Mouse (Mus musculus) limb, embryonic 15.5 days (tissue): ENCODE measurements around the gene Krt7. TPM values are rescaled to one million over a fixed set of nuclear protein-coding genes. Genes with fewer than 3 reads are reported as not detected.

ENCODE experiments used
- ATAC-seq: fragments of 200-750 bp; cut with Nextera tagmentation; 2 replicates; pipeline ENCODE4 v1.8.0; 2017; ENCODE audit warnings: low read depth, moderate TSS enrichment; ENCODE audit not compliant: insufficient number of reproducible peaks, low FRiP score, low TSS enrichment
- H3K27ac ChIP-seq: fragments of 300-500 bp; sonication (generic); 2 replicates; pipeline ENCODE4 v1.5.1; 2015; ENCODE audit warnings: moderate library complexity, mild to moderate bottlenecking, inconsistent platforms
- H3K27me3 ChIP-seq: fragments of 300-500 bp; sonication (generic); 2 replicates; pipeline ENCODE4 v1.6.1; 2015; ENCODE audit warnings: inconsistent platforms
- H3K36me3 ChIP-seq: fragments of 300-500 bp; sonication (generic); 2 replicates; pipeline ENCODE4 v1.6.1; 2015; ENCODE audit warnings: inconsistent platforms
- H3K4me1 ChIP-seq: fragments of 300-500 bp; sonication (generic); 2 replicates; pipeline ENCODE4 v1.6.1; 2015; ENCODE audit warnings: inconsistent platforms
- H3K4me2 ChIP-seq: fragments of 300-500 bp; sonication (generic); 2 replicates; pipeline ENCODE4 v1.6.1; 2015; ENCODE audit warnings: mild to moderate bottlenecking, inconsistent platforms
- H3K4me3 ChIP-seq: fragments of 300-500 bp; sonication (generic); 2 replicates; pipeline ENCODE4 v1.5.1; 2015; ENCODE audit warnings: mild to moderate bottlenecking, inconsistent platforms
- H3K9ac ChIP-seq: fragments of 300-500 bp; sonication (generic); 2 replicates; pipeline ENCODE4 v1.6.1; 2015; ENCODE audit warnings: inconsistent platforms
- H3K9me3 ChIP-seq: fragments of 300-500 bp; sonication (generic); 2 replicates; pipeline ENCODE4 v1.6.1; 2016; ENCODE audit warnings: inconsistent platforms
- WGBS: fragments of 180-500 bp; shearing (Covaris S2); methylation state at CpG from one replicate; pipeline ENCODE4 v1.1.7; 2015; 5-methylcytosine and 5-hydroxymethylcytosine counted together
- polyA plus RNA-seq: library from polyadenylated mRNA; unstranded; fragments of >200 nt; fragmentation: Nextera tagmentation; extraction: Ambion mirVana; gene quantifications from 2 replicates; pipeline ENCODE4 v1.2.1, GENCODE M21; 2015

The Krt7 gene
- polyA plus RNA-seq, 1 experiment from 2014 or later, result 162 TPM

DNA sequence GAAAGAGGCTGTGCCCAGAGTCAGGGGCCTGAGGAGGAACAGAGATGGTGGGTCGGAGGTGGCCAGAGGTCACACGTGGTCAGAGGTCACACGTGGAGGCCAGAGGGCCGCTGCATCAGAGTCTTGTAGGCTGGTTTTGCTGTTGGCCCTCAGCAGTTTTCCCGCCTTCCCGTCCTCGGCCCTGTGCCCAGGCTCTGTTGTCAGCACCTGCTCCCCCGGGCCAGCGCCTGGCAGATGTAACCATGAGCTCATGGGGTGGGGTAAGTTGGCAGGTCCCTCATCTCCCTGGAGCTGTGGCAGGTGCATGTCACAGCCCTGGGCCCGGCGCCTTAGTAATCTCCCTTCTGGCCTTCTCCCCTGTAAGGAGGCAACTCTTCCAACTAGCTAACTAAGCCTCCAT is 28.0 kb upstream of the Krt7 start:
- whole genome bisulfite sequencing, result 74% methylated on average over 11 of the region's 11 CpGs
- Histone ChIP-seq H3K4me1 (no peaks in the 10 kb centered on the region), H3K4me2 (no peak overlapping the region), H3K27me3 (no peaks in the 10 kb centered on the region), H3K9me3 (no peaks in the 10 kb centered on the region), H3K36me3 (no peaks in the 10 kb centered on the region), H3K9ac (no peak overlapping the region), H3K27ac (no peak overlapping the region), H3K4me3 (no peak overlapping the region)
- ATAC-seq, result no peak

DNA sequence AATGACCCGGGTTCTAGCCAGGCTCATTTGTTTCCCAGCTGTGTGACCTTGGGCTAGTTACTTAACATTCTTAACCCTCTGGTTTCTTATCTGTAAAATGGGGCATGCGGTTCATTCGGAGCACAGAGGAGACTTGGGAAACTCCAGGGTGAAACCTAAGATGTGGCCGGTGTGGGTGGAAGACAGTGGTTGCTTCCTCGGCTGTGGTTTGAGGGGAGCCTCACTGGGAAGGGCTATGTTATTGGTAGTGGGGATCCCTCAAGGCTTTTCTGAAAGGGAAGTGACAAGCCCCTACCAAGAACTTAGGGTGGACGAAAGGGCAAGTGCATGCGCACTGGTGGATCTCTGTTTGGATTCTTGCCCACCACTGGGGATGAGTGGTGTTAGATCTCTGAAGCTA is 26.2 kb upstream of the Krt7 start:
- Histone ChIP-seq H3K36me3 (no peaks in the 10 kb centered on the region), H3K27me3 (no peaks in the 10 kb centered on the region), H3K4me3 (no peak overlapping the region), H3K4me1 (peaks cover 7% of the 10 kb centered on the region), H3K9me3 (no peaks in the 10 kb centered on the region), H3K27ac (no peak overlapping the region), H3K4me2 (no peak overlapping the region), H3K9ac (no peak overlapping the region)
- WGBS, result 71% methylated on average over 7 of the region's 7 CpGs
- ATAC-seq, result no peak

DNA sequence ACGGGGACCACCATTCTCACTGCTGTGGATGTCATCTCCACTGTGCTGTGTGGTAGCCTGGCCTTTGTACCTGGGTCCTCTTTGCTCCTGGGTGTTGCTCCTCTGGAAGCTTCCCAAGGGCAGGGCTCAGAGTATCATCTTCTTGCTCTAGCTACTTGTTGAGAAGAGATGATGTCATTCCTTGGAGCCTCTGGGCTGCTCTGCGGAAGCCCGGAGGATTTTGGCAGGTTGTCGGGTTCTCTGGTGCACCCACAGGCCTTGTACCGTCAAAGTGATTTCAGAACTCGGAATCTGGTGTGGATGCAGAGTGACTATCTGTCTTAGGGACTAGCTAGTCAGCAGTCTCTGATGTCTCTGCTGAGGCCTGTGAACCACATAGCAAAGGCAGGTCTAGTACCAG is 25.8 kb upstream of the Krt7 start:
- no peak for ATAC-seq
- WGBS, result 75% methylated on average over 6 of the region's 6 CpGs
- no peak overlapping the region for H3K9ac ChIP-seq

DNA sequence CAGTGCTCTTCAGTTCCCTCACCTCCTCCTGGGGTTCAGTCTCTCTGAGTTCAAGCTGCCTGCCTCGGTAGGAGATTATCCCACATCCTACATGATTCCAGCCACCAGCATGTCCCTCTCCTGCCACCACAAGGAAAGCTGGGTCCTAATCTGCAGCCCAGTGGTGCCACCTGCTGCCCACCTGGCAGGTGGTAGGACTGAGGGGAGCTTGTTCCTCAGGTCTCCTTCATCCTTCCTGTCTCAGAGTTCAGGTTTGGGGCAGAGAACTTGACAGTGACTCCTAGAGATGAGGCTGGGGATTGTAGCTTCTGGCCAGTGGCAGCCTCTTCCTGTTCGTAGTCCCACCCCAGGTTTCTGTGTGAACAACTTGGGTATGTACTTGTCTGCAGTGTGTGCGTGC is 23.7 kb upstream of the Krt7 start:
- Histone ChIP-seq H3K4me2 (no peak overlapping the region), H3K9ac (no peak overlapping the region), H3K27ac (no peak overlapping the region), H3K36me3 (no peaks in the 10 kb centered on the region), H3K4me1 (peaks cover 7% of the 10 kb centered on the region), H3K4me3 (no peak overlapping the region), H3K9me3 (no peaks in the 10 kb centered on the region), H3K27me3 (no peaks in the 10 kb centered on the region)
- WGBS, result 62% methylated on average over 3 of the region's 3 CpGs
- ATAC-seq, result no peak

More for the DNA sequence above, 25.8 kb upstream of the Krt7 start:
- Histone ChIP-seq H3K27me3 (no peaks in the 10 kb centered on the region), H3K4me2 (no peak overlapping the region), H3K9me3 (no peaks in the 10 kb centered on the region), H3K27ac (no peak overlapping the region), H3K4me1 (peaks cover 7% of the 10 kb centered on the region), H3K4me3 (no peak overlapping the region), H3K36me3 (no peaks in the 10 kb centered on the region)

DNA sequence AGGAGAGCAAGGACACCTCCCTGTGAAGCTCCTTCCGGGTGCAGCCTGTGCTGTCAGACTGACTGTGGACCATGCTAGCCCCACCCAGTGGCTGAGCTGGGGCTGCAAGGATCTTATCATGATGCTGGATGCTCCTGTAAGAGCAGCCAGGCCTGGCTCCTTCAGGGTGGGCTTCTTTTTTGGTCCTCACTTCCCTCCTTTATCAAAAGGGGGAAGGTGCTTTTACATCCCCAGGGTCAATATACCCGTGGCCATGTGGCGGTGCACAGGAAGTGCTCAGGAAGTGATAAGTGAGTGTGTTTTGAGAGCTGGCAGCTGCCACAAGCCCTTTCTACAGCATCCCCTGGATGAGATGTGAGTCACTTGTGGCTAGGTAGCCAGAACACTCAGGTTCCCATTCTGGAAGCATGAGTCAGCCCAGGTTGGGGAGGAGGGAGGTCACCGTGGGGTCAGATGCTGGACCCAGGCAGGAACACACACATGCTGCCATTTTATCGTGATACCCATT is 22.8 kb upstream of the Krt7 start:
- Histone ChIP-seq H3K4me2 (no peak overlapping the region), H3K9me3 (no peaks in the 10 kb centered on the region), H3K4me3 (no peak overlapping the region), H3K9ac (no peak overlapping the region), H3K27ac (no peak overlapping the region), H3K27me3 (no peaks in the 10 kb centered on the region), H3K4me1 (peaks cover 7% of the 10 kb centered on the region), H3K36me3 (no peaks in the 10 kb centered on the region)
- no peak for ATAC-seq
- WGBS, result 40% methylated on average over 5 of the region's 5 CpGs

DNA sequence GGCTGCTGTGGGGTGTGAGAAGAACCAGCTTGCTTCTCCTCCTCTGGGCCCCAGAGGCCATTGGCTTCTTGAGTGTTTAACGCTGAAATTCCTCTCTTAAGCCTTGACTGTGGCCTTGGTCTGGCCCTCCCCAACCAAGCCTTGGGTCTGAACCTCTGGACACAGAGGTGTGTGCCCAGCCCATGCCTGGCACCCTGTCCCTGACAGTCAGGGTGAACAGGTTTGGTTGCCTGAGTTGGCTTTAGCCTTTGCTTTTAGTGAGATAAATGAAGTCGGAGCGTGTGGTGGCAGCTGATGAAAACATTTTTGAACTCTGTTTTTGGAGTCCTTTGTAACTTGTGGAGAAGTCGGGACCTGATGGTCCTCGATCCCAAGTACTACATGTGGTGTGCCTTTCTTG is 20.6 kb upstream of the Krt7 start:
- Histone ChIP-seq H3K9me3 (no peaks in the 10 kb centered on the region), H3K4me1 (peaks cover 13% of the 10 kb centered on the region), H3K4me2 (no peak overlapping the region), H3K9ac (no peak overlapping the region), H3K36me3 (no peaks in the 10 kb centered on the region), H3K27ac (no peak overlapping the region), H3K27me3 (no peaks in the 10 kb centered on the region), H3K4me3 (no peak overlapping the region)
- ATAC-seq, result no peak
- 84% methylated on average over 5 of the region's 5 CpGs for WGBS

DNA sequence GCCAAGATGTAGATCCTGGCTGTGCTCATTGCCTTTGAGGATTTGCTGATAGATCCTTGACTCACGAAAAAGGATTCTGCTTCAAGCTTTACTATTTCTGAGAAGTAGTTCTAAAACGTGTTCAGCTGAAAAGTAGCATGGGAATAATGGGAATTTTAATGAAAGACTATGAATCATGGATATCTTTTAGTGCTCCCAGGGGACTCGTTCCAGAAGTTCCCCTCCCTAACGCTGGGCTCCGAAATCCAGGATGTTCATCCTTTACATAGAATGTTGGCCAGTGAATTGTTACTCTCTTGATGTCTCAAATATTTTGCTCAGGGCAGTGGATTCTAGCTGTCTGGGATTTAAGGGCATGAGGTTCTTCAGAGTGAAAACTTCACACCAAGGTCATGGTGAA is 18.6 kb upstream of the Krt7 start:
- H3K9me3 ChIP-seq, result no peaks in the 10 kb centered on the region
- H3K4me2 ChIP-seq, result no peak overlapping the region
- H3K27me3 ChIP-seq, result no peaks in the 10 kb centered on the region
- peaks cover 23% of the 10 kb centered on the region for H3K4me1 ChIP-seq
- H3K4me3 ChIP-seq, result no peak overlapping the region
- 62% methylated on average over 5 of the region's 5 CpGs for WGBS
- no peak overlapping the region for H3K27ac ChIP-seq
- ATAC-seq, result no peak
- no peaks in the 10 kb centered on the region for H3K36me3 ChIP-seq
- no peak overlapping the region for H3K9ac ChIP-seq

DNA sequence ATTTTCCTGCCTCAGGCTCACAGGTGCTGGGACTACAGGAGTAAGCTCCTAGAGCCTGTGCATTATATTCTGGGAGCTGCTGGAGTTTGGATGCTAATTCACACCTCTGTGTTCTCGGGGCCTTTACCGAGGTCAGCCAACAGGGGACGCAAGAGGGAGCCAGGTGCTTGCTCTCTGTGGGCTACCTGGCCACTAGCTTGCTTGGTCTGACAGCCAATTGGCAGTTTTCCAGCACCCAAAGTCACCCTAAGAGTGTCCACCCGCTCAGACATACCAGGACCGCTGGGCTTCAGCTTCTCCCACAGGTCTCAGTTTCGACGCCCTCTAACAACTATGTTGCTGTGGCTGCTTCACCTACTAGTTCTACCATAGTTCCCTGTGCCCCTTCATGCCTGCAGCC is 15.9 kb upstream of the Krt7 start:
- Histone ChIP-seq H3K27ac (no peak overlapping the region), H3K9ac (no peak overlapping the region), H3K4me1 (peaks cover 16% of the 10 kb centered on the region; the same call in 1 of the 2 replicates), H3K4me2 (no peak overlapping the region), H3K27me3 (no peaks in the 10 kb centered on the region), H3K36me3 (no peaks in the 10 kb centered on the region), H3K4me3 (no peak overlapping the region), H3K9me3 (no peaks in the 10 kb centered on the region)
- 62% methylated on average over 7 of the region's 7 CpGs for WGBS
- no peak for ATAC-seq

DNA sequence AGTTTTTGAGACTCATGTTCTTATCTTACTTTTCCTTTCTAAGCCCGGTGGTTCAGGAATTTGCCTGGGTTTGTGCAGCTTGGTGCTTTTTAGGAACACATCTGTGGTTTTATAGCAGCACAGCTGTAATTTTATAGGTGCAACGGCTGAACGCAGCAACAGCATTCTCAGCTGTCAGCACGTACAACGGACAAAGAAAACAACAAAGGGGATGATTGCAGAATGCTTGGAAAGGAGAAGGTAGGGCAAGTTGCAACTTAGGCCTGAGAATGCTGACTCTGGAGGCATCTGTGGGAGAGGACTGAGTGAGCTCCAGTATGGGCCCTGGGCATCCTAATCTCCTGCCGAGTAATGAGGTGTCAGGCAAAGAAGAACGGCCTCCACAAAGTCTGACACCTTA is 14.4 kb upstream of the Krt7 start:
- Histone ChIP-seq H3K4me1 (peaks cover 16% of the 10 kb centered on the region; the same call in 1 of the 2 replicates), H3K4me2 (no peak overlapping the region), H3K9ac (no peak overlapping the region), H3K27ac (peak overlapping the region; percentile 47; the same call in 1 of the 2 replicates), H3K27me3 (no peaks in the 10 kb centered on the region), H3K9me3 (no peaks in the 10 kb centered on the region), H3K36me3 (no peaks in the 10 kb centered on the region), H3K4me3 (no peak overlapping the region)
- no peak for ATAC-seq
- WGBS, result 5% methylated on average over 7 of the region's 7 CpGs

DNA sequence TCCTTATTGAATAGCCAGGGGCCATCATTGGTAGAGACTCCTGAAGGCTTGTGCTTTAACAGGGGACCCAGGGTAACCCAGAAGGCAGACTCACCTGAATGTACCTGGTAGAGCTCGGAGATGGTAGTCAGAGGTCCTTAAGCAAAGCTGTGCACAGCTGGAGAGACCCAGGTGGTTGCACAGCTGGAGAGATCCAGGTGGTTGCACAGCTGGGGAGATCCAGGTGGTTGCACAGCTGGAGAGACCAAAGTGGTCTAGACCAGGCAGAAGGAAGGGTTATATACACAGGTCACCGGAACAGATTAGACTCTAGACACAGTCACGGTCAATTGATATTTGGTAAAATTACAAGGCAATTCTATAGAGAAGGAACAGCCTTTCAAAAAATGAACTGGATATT is 13.9 kb upstream of the Krt7 start:
- H3K4me2 ChIP-seq, result no peak overlapping the region

DNA sequence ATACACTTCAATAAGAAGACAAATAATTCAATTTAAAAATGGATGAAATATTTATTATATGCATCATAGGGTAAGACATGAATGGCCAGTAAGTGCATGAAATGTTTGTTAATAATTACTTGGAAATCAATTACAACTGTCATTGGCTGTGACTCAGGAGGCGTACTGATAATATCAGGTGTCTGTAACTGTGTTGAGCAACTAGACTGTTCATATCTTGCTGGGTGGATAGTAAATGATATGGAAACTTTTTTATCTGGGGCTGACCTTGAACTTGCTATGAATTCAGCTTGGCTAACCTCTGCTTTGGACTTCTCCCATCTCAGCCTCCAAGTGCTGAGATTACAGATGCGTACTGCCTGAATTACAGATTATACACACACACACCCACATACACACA is 13.2 kb upstream of the Krt7 start:
- Histone ChIP-seq H3K4me2 (no peak overlapping the region), H3K36me3 (no peaks in the 10 kb centered on the region), H3K4me3 (no peak overlapping the region), H3K9me3 (no peaks in the 10 kb centered on the region), H3K27me3 (no peaks in the 10 kb centered on the region), H3K9ac (no peak overlapping the region), H3K4me1 (peaks cover 16% of the 10 kb centered on the region; the same call in 1 of the 2 replicates), H3K27ac (no peak overlapping the region)
- 86% methylated on average over 2 of the region's 2 CpGs for WGBS
- ATAC-seq, result no peak

More for the DNA sequence above, 13.9 kb upstream of the Krt7 start:
- no peak for ATAC-seq
- no peaks in the 10 kb centered on the region for H3K27me3 ChIP-seq
- no peaks in the 10 kb centered on the region for H3K9me3 ChIP-seq
- H3K27ac ChIP-seq, result peak overlapping the region; percentile 47; the same call in 1 of the 2 replicates
- H3K36me3 ChIP-seq, result no peaks in the 10 kb centered on the region
- WGBS, result 62% methylated on average over 3 of the region's 3 CpGs
- no peak overlapping the region for H3K9ac ChIP-seq
- H3K4me3 ChIP-seq, result no peak overlapping the region
- peaks cover 16% of the 10 kb centered on the region; the same call in 1 of the 2 replicates for H3K4me1 ChIP-seq

DNA sequence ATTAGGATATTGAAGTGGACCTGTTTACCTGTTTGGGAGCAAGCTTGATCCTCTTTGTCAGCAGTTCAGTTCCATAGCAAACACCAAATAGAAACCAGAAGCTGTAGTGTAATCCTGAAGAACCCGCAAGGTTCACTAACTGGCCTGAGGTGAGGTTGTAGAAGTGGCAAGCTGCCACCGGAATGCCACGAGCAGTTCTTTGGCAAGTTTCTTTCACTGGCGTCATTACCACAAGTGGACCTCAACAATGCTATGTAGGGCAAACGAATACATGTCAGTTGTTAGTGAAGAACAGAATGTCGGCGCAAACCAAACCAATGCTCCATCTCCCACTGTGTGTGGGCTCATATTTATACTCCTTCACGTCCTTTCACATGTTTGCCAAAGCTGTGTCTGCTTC is 12.6 kb upstream of the Krt7 start:
- WGBS, result 79% methylated on average over 8 of the region's 8 CpGs
- no peak overlapping the region for H3K9ac ChIP-seq
- H3K27ac ChIP-seq, result no peak overlapping the region
- no peak for ATAC-seq
- no peaks in the 10 kb centered on the region for H3K27me3 ChIP-seq
- H3K4me1 ChIP-seq, result peaks cover 18% of the 10 kb centered on the region; the same call in 1 of the 2 replicates
- H3K36me3 ChIP-seq, result no peaks in the 10 kb centered on the region
- H3K4me3 ChIP-seq, result no peak overlapping the region
- no peaks in the 10 kb centered on the region for H3K9me3 ChIP-seq
- no peak overlapping the region for H3K4me2 ChIP-seq

DNA sequence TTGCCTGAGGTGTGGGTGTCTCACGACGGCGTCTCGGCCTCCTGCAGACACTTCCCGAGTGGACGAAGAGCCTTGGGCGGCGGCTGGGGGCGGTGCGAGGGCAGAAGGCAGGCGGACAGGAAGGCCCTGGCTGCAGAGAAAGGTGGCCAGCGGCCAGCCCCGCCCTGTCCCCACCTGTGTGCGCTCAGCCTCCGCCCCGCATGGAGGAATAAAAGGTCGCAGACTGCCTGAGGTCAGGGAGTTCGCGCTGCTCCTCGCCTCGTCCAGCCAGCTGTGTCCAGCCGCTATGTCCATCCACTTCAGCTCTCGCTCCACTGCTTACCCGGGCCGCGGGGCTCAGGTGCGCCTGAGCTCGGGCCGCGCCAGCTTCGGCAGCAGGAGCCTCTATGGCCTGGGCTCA is 1.3 kb downstream of the Krt7 start:
- 30% methylated on average over 26 of the region's 31 CpGs for WGBS
- H3K9me3 ChIP-seq, result no peaks in the 10 kb centered on the region
- H3K27me3 ChIP-seq, result peaks cover 30% of the 10 kb centered on the region
- 0 out of 2 replicates have a peak overlapping the region, but pooled peaks have one; percentile 6 for H3K4me3 ChIP-seq
- H3K9ac ChIP-seq, result no peak overlapping the region
- no peak for ATAC-seq
- peak overlapping the region; percentile 20; the same call in 1 of the 2 replicates for H3K4me2 ChIP-seq
- no peaks in the 10 kb centered on the region for H3K36me3 ChIP-seq
- H3K4me1 ChIP-seq, result peaks cover 24% of the 10 kb centered on the region
- no peak overlapping the region for H3K27ac ChIP-seq
